Mouse (Mus musculus) brain, embryonic 18.5 days (tissue): ENCODE measurements around the gene Olfr102.

Source experiments
- DNase-seq: peaks from one replicate; pipeline ENCODE4 v3.0.0-alpha.2; 2012; ENCODE audit warnings: low read depth, low spot score

Olfr102 gene

DNA sequence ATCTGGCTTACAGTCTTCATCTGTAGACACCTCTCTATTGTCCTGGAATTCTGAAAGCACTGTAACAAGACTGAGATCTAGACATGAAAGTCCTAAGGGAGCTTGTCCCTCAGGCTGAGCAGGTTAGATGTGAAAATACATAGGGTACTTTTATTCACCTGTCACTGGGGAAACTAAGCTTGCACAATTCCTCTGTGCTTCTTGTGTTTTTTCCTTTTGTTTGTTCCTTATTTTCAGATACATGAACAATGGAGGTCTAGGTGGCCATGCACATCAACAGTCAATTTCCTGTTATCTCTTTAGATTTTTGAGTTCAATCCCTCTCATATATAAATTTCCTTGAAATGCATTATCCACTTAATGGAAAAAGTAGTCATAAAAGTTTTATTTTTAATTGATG lies at the start of gene Olfr102:
TSS of gene Olfr102 (minus strand) at position 101 of the 400 bp plus-strand sequence.
- DNase-seq = no peak

DNA sequence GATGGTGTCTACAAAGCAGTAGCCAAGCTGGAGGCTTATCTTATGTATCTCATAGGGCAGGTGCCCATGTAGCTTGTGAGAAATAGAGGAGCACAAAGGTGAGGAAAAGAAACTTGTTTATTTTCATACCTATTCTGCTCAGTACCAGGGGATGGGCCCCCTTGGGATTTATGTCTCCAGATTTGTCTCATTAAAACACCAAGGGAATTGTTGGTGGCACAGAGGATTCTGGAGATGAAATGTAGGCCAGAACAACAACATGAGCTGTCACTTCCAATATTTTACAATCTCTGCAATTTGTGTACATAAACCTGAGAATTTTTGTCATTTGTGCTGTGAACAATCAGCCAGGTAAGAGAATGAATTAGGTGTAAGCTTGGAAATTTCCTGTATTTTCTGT lies 42.4 kb upstream of the Olfr102 start, which contains the start of gene Olfr104-ps:
TSS of gene Olfr104-ps (plus strand) at position 301 of the 400 bp plus-strand sequence.
- no peak for DNase-seq

DNA sequence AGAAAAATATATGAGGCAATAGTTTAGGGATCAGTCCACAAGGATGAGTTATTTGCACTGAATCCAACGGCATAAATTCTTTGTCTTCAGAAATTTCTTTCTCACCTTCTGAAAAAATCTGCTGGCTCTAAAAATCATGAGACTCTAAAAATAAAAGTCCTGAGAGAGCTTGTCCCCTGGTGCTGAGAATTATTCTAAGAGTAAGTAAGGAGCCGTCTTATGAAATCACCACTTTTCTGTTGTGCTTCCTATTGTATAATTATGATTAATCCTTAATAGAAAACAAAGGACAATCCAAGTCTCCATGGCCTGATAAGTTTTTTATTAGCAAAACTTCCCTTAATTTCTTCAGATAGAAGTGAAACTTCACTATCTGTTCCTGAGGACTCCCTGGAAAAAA lies 22.7 kb upstream of the Olfr102 start, which contains the start of gene Olfr103:
TSS of gene Olfr103 (minus strand) at position 101 of the 400 bp plus-strand sequence.
- no peak for DNase-seq

- no peak for DNase-seq
These were observed 6.6 kb downstream of the Olfr102 start for GRCm38 (mm10) chr17:37310146-37310699.

- no peak for DNase-seq
These were observed 8.4 kb downstream of the Olfr102 start for GRCm38 (mm10) chr17:37308483-37308882.

DNA sequence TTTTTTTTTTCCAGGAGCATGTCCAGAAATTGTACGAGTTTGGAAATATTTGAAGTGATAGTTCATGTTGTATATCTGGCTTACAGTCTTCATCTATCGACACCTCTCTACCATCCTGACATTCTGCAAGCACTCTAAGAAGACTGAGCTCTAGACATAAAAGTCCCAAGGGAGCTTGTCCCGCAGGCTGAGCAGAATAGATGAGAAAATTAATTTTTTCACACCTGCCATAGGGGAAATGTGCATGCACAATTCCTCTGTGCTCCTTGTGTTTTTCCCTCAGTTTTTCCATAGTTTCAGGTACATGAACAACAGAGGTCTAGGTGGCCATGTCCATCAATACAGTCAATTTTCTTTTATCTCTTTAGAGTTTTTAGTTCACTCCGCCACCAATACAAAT lies 12.6 kb downstream of the Olfr102 start, which contains the start of gene Olfr101:
TSS of gene Olfr101 (minus strand) at position 101 of the 400 bp plus-strand sequence.
- no peak for DNase-seq

DNA sequence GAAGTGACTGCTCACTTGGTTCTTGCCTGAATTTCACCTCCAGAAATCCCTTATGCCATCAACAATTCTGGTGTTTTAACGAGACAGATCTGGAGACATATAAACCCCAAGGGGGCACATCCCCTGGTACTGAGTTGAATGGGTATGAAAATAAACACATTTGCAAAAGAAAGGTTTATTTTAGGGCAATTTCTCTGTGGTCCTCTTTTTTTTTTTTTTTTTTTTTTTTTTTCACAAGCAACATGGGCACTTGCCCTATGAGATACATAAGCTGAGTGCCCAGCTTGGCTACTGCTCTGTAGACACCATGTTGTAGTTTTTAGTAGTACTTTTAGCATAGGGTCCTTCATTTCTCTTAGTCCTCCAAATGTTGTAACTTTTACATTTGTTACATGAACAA lies 33.5 kb downstream of the Olfr102 start, which contains the start of gene Olfr99:
TSS of gene Olfr99 (minus strand) at position 101 of the 400 bp plus-strand sequence.
- no peak for DNase-seq

GRCm38 (mm10) chr17:37280331-37280730 lies 36.5 kb downstream of the Olfr102 start:
- no peak for DNase-seq

DNA sequence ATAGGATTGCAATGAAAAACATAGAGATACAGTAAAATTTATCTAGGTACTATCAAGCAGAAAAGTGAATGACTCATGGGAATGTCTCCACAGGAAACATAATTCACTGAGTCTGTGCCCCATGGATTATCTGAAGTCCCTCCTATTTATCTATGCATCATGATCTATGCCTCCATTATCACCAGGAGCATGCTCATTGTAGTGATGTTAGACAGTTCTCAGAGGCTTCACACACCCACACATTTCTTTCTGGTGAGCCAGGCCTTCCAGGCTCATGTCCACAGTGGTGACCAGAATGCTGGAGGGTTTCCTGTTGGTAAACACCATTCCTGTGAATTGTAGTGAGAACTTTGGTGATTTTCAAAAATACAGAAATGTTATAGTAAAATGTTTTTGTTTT lies 40.3 kb downstream of the Olfr102 start:
- DNase-seq = no peak

DNA sequence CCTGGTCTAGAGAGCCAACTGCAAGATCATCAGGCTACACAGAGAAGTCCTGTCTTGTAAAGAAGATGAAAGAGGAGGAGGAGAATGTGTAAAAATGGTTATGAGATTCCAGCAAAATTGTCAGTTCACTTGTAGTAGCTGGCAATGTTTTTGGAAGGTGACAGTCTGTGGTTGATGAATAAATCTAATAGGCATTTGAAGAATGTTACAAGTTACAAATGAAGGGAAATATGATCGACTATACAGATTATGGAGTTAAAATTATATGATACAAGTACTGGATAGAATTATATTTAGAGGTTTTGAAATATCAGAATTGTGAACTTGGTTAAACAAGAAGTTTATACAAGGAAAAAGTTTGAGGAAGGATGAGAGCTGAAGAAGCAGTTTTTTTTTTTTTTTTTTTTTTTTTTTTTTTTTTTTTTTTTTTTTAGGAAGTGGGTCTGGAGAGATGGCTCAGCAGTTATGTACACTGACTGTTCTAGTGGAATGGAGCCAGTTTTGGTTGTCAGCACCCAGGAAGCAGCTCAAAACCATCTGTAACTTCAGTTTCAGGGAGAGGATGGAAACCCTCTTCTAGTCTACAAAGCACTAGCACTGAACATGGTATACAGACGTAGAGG lies 41.1 kb downstream of the Olfr102 start:
- no peak for DNase-seq

DNA sequence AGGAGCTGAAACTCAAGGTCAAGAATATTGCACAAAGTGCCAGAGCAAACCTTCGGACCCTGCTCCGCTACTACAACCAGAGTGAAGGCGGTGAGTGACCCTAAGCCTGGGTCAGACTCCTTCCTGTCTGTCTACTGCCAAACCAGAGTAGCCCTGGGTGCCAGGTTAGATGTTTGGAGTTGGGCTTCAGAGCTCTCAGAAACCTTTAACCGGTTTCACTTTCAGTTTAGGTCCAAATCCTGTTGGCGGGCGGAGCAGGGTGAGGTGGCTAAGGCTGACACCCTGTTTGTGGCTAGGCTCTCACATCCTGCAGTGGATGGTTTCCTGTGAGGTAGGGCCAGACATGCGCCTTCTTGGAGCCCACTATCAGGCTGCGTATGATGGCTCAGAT lies 46.2 kb downstream of the Olfr102 start:
- no peak for DNase-seq

GRCm38 (mm10) chr17:37270058-37270701 lies 46.7 kb downstream of the Olfr102 start, which contains the start of gene H2-M3:
H2-M3 (plus strand) TSS chr17:37270220.
- peak; percentile 54 for DNase-seq

DNA sequence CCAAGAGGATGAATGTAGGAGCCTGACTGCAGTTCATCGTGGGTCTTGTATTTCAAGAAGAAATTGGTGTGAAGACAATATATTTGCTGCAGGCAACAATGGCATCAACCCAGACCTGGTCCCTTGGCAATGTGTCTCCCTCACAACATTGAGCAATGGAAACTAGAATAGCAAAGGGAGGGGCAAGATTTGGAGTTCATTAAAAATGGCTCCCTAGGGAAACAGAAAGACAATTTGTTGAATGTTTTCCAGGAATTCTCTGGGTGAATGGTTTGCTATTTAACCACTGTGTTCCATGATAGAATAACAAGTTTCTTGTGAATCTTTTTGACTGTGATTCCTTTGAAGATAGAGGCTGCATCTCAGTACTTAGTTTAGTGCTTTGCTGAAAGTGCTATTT lies 53.2 kb downstream of the Olfr102 start, which contains the start of gene Olfr98:
TSS of gene Olfr98 (minus strand) at position 124 of the 400 bp plus-strand sequence.
- no peak for DNase-seq
